Mouse (Mus musculus) mesoderm, embryonic 11.5 days (tissue): Measurements from ENCODE around the gene Ncs1.
A peak's percentile ranks its signal among the peaks of the same experiment; 100 is the strongest.

Experiments
- DNase-seq: peaks from one replicate; pipeline ENCODE4 v3.0.0-alpha.2; 2012; ENCODE audit warnings: low read depth, low spot score

The Ncs1 gene

GRCm38 (mm10) chr2:31244216-31244615 is 1.4 kb upstream of the Ncs1 start:
- no peak for DNase-seq

- no peak for DNase-seq
Observed at GRCm38 (mm10) chr2:31245051-31245450, 572 bp upstream of the Ncs1 start.

- no peak for DNase-seq
Observed at GRCm38 (mm10) chr2:31246251-31246971, 788 bp downstream of the Ncs1 start.

GRCm38 (mm10) chr2:31248856-31249255 is 3.2 kb downstream of the Ncs1 start:
- DNase-seq = no peak

- no peak for DNase-seq
Observed at GRCm38 (mm10) chr2:31252167-31252566, 6.5 kb downstream of the Ncs1 start.

- no peak for DNase-seq
Observed at GRCm38 (mm10) chr2:31253463-31253862, 7.8 kb downstream of the Ncs1 start.

- no peak for DNase-seq
Observed at GRCm38 (mm10) chr2:31254806-31255205, 9.2 kb downstream of the Ncs1 start.

GRCm38 (mm10) chr2:31255952-31256938 is 10.6 kb downstream of the Ncs1 start:
- peak; percentile 63 for DNase-seq

- DNase-seq = no peak
Observed at GRCm38 (mm10) chr2:31257096-31257495, 11.5 kb downstream of the Ncs1 start.

- no peak for DNase-seq
Observed at GRCm38 (mm10) chr2:31258609-31259366, 13.2 kb downstream of the Ncs1 start.

GRCm38 (mm10) chr2:31259367-31259920 is 13.8 kb downstream of the Ncs1 start:
- no peak for DNase-seq

- no peak for DNase-seq
Observed at GRCm38 (mm10) chr2:31260549-31260948, 14.9 kb downstream of the Ncs1 start.

GRCm38 (mm10) chr2:31263039-31263461 is 17.4 kb downstream of the Ncs1 start:
- DNase-seq = no peak

- no peak for DNase-seq
Observed at GRCm38 (mm10) chr2:31263746-31264378, 18.2 kb downstream of the Ncs1 start.

GRCm38 (mm10) chr2:31267447-31267846 is 21.8 kb downstream of the Ncs1 start:
- no peak for DNase-seq

- no peak for DNase-seq
Observed at GRCm38 (mm10) chr2:31268631-31269030, 23.0 kb downstream of the Ncs1 start.

- no peak for DNase-seq
Observed at GRCm38 (mm10) chr2:31269188-31269587, 23.6 kb downstream of the Ncs1 start.

GRCm38 (mm10) chr2:31269847-31270246 is 24.2 kb downstream of the Ncs1 start:
- no peak for DNase-seq

- no peak for DNase-seq
Observed at GRCm38 (mm10) chr2:31270470-31270869, 24.8 kb downstream of the Ncs1 start.

GRCm38 (mm10) chr2:31271071-31271470 is 25.4 kb downstream of the Ncs1 start:
- DNase-seq = no peak

GRCm38 (mm10) chr2:31274993-31275392 is 29.4 kb downstream of the Ncs1 start:
- DNase-seq = no peak
